Mouse (Mus musculus): Measurements from ENCODE around the gene Natd1.

DNA sequence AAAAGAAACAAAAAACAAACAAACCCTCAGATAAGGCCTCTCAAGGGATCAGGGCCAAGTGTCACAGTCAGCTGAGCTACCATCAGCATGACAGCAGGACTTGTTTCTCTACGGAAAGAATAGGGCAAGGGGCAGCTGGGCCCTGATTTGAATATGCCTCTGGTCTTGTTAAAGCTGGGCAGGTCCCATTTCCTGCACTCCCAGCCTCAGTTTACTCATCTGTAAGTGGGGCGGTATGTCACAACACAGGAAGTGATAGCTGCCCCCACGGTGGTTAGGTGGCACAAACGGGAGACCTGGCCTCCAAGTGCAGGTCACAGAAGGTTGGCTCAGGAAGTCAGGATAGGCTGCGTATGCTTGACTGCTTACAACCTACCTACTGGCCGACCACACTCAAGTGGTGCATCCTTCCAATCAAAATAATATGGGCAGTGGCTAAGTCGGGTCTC lies 2.0 kb downstream of the Natd1 start:
- no peak for TF ChIP-seq POLR2A (IDR thresholded peaks at IDR 0.05; ENCODE audit: low read depth, low read length)
- TF ChIP-seq CTCF (conservative IDR thresholded peaks at IDR 0.05; ENCODE audit: insufficient read depth, insufficient read length, low read depth, low read length) = no peak

Measured in kidney, adult 2 months (tissue).